Mouse (Mus musculus): ENCODE data around the gene Krt10. TPM values are rescaled to one million over a fixed set of nuclear protein-coding genes. Genes with fewer than 3 reads are reported as not detected.

Krt10 gene
- total RNA-seq (2022), result 10 to 100 TPM; 11.4 to 13.8 (median 12.0) TPM

DNA sequence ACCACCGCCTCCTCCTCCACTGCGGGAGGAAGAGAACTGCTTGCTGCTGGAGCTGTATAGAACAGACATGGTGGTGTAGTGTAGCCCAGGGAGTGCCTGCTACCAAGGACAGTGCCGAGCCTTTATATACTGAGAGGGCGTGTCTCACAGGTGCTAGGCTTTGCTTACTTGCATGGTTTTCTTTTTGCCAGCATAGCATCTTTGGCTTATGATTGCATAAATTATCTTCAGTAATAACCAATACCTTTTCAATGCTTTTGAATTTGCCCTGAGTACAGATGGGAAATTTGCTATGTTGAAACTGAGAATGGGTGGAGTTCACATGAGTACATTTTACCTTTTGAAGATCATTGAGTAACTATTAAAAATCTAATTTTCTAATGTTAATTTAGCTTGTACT is at the start of gene Krt10:
Gene Krt10, minus strand, starts transcription at position 101 of the 400 bp plus-strand sequence.
- no peak for DNase-seq (ENCODE audit: low spot score in 2 of 2)

DNA sequence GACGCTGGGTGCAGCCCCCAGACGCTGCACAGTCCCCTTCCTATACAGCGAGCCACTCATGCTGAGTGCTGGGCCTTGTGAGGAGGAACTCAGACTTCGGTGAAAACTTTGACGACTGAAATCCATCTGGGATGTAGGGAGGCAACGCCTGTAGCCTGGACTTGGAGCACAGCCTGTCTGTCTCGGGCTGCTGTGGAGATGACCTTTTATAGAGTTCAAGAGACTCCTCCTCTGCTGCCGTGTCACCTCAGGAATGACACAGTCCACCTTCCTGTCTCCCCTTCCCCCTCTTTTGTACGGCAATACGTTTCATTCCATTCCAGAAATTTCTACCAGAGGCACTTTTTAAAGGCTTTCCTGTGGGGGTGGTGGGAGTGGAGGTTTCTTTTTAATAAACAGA is 48.8 kb upstream of the Krt10 start, which contains the start of gene Krt20:
Gene Krt20, minus strand, starts transcription at position 179 of the 400 bp plus-strand sequence.
- no peak for DNase-seq (ENCODE audit: low spot score in 2 of 2)

DNA sequence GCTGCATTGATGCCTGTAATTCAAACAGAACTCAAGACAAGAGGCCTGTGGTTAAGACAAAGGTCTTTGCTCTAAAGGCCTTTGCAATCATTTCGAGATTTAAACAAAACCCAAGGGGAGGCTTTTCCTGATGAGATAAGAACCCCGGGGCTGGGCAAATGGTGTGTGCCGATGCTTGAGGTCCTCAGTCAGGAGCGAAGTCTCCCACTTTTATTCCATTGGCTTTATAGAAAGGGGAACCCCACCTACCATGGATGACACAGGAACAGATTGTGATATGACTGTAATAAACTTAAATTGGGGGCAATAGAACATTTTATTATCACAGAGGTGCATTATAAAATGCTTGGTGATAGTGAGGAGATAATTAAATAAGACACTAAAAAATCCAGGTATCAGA is 47.5 kb upstream of the Krt10 start:
- DNase-seq (ENCODE audit: low spot score in 2 of 2), result no peak

DNA sequence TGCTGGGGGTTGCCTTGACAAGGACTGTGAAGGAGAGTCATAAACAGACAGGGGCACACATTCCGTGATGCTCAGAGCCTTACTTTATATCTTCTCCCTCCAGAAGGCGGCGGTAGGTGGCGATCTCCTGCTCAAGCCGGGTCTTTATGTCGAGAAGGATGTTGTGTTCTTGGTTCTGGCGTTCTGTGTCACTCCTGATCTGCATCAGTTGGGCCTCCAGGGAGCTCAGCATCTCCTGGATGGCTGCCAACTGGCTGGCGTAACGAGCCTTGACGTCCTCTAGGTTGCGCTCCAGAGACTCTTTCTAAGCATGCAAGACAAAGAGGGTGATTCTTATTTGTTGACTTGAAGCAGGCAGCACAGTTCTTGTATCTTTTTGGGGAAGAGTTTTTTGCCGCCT is 41.5 kb upstream of the Krt10 start:
- no peak for DNase-seq (ENCODE audit: low spot score in 2 of 2)

DNA sequence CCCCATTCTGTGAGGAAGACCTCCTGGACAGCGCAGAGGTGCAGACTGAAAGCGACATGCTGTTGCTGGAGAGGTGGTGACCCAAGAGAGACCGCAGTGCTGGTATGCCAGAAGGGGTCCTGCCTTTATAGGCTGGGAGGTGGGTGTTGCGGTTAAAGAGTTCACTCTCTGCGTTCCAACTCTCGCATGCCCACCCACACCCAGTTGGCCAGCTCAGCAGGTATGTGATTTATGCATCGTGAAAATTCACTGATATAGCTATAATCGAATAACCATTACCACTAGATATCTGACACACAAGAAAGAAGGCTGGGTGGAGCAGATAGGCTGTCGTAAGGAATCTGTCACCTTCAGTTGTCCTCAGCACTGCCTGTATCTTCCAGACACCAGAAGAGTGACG is 33.0 kb upstream of the Krt10 start, which contains the start of gene Krt12:
Gene Krt12, minus strand, starts transcription at position 101 of the 400 bp plus-strand sequence.
- no peak for DNase-seq (ENCODE audit: low spot score in 2 of 2)

DNA sequence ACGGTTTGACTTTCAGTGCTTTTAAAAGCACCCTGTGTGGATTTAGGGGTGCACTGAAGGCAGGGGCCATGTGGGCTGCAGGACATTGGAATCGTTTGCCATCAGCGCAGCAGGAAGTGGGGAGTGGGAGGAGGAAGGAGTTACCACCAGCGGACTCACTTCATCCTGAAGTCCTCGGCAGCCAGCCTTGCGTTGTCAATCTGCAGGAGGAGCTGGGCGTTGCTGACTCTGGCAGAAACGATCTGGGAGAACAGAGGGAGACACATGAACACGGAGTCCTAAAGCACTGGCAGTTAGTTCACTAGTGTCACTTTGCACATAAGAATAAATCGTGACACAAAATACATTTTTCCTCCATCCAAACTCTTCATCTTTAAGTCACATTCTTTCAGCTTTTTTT is 31.4 kb upstream of the Krt10 start:
- no peak for DNase-seq (ENCODE audit: low spot score in 2 of 2)

DNA sequence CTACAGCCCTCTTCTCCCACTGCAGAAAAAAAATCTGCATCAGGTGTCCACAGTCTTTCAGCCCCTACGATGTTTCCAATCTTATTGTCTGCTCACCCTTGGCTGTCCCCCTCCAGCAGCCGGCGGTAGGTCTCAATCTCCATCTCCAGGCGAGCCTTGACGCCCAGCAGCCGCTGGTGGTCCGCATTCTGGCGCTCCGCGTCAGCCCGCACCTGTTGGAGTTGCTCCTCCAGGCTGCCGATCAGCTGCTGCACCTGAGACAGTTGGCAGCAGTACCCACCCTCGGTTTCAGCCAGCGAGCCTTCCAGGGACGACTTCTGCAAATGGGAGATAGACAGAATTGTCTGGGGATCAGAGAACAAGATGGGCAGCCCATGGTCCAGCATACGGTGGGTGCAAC is 28.7 kb upstream of the Krt10 start:
- DNase-seq (ENCODE audit: low spot score in 2 of 2), result no peak

DNA sequence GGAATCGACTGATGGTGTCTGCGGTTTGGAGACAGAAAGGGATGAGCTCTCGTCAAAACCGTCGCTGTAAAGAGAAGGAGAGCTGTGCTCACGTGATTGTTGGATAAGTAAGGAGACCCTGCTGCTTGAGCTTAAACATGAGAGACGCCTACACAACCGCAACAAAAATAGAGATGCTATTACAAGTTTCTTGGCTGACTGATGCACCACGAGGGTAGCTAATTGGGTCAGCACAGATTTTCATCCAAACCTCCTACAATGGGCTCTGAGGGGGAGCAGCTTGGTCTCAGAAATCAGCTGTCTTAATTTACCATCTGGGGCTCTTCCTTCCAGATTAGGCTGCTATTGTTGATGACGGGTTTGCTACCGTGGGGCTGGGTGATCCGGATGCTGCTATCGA is 27.7 kb upstream of the Krt10 start:
- DNase-seq (ENCODE audit: low spot score in 2 of 2), result peak; percentile 21 to 85

DNA sequence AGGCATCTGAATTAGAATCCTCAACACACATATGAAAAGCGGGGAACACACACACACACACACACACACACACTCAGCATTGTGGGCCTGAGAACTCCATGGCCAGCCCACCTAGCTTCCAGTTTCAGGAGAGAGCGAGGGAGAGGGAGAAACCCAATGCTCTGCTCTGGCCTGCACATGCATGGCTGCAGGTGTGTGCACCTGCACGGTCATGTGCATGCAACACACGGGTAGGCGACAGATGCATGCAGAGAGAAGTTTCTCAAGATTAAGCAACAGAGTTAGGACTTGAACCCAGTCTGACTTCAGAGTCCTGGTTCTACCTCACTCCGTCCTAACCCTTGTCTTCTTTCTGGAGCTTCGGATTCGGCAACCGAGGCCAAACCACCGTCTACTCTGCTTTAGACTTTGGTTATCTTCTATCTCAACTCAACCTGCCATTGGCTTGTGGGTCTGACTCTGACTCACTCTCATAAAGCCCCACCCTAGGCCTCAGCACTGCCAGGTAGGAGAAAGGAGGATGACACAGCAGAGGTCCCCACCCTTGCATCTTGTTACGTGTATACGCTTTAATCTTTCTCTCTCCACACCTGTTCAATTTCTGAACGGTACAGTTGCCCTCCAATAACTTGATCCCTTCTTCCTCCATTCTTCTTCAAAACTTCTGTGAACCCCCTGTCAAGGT is 25.4 kb upstream of the Krt10 start:
- DNase-seq (ENCODE audit: low spot score in 2 of 2), result no peak

DNA sequence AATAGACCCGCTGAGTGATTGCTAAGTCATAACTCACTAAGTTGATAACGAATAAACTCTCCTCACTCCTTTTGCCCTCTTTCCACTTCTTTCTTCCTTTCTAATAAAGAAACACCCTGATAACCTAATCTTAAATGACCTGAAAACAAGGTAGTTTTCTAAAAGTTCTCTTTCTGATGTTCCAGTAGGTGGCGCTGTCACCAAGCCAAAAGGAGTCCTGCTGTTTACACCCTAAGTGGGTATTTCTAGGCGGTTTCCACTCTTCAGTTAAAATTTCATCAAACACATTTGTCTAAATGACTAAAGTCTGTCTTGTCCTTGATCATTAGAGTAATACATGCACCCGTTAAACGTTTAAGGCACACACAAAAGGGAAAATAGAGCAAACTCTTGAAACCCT is 24.1 kb upstream of the Krt10 start:
- DNase-seq (ENCODE audit: low spot score in 2 of 2), result no peak

DNA sequence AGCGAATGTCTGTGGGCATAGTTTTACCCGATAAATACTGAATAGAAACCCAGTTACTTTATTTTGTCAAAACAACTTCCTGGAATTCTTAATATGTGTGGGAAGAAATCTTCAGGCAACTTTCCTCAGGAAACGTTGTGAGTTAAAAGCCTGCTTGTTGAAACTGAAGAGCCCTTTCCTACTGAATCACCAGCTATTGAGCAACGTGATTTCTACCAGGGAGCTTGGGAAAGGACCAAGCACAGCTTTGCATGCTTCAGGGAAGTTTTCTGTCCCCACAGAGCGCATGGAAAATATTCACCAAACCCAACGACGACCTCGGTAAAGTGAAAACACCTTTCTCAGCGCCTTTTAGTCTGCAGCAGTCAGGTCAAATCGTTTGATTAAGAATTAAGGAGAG is 17.0 kb upstream of the Krt10 start:
- no peak for DNase-seq (ENCODE audit: low spot score in 2 of 2)

DNA sequence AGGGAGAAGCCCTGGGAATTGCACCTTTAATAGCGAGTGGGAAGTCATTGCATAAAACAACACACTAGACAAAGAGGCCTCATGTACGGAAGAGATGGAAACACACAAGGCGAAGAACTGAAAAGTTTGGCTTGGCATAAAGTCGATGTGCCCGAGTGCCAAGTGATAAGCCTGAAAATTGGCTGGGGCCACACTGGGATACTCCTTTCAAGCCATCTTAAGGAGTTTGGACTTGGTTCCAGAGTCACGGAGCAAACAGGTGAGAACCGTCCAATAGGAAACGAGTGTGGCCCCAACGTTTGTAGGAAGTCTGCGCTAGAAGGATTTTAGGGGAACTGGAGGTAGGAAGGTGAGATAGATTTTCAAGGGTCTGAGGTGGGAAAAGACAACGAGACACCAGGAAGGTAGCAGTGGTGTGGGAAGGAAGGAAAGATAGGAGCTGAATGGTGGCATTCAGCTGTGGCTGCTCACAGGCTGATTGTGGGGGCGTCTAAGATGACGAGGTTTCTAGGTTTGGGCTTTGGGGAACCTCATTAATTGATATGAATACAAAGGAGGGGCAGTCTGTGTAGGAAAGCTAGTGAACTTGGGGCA is 10.9 kb upstream of the Krt10 start:
- DNase-seq (ENCODE audit: low spot score in 2 of 2), result no peak

DNA sequence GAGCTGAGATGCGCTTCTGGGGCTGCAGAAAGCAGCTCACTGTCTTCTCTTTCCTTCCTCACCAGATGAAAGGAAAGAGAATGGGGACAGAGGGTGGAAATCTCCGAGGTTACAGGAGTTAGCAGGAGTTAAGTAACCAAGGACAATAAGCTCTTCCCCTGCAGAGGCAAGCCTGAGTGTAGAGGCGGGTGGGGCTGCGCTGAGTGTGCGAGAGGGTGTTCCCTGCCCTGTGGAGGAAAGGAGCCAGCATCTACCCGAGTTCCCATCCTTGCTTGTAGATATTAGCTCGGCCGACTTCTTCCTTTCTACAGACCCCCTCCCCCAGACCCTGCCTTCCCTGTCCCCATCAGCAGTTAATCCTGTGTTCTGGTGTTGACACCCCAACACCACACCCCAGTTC is 9.7 kb upstream of the Krt10 start:
- DNase-seq (ENCODE audit: low spot score in 2 of 2), result no peak

DNA sequence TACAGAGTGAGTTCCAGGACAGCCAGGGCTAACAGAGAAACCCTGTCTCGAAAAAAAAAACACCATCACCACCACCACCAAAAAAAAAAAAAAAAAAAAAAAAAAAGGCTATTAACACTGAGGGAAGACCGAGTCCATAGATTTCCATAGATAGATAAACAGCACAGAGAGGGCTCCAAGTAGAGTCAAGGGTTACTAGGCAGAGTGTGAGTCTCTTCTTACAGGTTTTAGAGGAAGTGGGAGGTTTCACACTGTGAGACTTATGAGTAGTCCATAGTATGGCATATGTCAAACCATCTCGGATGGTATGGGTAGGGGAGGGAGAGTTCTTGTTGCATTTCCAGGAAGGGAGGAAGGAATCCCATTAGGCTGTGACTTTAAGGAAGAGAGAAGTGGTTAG is 8.9 kb upstream of the Krt10 start:
- DNase-seq (ENCODE audit: low spot score in 2 of 2), result no peak

DNA sequence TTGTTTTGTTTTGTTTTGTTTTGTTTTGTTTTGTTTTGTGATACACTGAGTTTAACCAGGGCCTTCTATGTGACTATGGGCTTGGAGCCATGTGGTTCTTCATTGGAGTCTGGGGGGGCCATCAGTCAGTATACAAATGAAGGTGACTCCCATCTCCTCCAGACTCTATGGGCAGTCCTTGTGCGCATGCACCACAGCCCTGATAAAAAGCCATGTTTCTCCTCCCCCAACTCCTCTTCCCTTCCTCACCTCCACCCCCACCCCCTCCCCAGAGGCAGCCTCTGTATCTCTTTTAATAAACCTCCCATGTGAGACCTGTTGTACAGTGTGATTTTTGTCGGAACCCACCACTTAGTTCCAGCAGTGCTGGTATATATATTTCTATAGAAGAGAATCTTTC is 7.5 kb upstream of the Krt10 start:
- DNase-seq (ENCODE audit: low spot score in 2 of 2), result no peak

DNA sequence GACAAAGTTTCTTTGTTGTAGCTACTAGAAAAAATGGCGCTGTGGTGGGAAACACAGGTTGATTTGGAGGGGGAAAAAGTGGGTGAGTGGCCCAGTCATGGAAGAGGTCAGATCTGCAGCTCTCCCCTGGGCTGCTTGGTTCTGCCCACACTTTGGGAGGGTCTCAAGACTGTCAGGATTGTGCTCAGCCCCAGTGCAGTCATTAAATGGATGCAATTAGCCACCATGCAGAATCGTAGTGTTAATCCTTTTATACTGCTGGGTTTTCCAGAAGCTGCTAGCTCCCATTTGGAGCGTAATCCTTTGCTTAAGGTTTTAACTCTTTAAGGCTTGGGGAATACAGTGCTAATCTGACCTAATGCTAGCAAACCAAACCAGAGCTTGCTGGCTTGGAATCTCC is 6.9 kb upstream of the Krt10 start:
- no peak for DNase-seq (ENCODE audit: low spot score in 2 of 2)

DNA sequence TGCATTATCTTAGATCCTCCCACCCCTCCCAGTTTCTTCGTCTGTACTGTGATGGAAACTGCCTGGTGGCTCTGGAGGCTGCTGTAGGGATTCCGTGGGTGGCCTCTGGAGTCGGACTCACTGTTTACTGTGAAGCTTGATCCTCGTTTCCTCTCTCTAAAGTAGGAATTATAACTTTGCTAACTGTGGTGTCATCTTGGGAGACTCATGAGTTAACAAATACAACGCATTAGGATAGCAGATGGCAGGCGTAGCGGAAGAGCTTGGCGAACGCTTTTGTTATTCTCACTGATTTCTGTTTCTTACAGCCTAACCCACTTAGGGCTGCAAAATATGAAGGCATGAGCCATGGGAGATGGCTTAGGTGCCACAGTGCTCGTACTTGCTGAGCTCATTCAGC is 3.3 kb upstream of the Krt10 start:
- DNase-seq (ENCODE audit: low spot score in 2 of 2), result peak in 1 of 2 experiments; percentile 29

DNA sequence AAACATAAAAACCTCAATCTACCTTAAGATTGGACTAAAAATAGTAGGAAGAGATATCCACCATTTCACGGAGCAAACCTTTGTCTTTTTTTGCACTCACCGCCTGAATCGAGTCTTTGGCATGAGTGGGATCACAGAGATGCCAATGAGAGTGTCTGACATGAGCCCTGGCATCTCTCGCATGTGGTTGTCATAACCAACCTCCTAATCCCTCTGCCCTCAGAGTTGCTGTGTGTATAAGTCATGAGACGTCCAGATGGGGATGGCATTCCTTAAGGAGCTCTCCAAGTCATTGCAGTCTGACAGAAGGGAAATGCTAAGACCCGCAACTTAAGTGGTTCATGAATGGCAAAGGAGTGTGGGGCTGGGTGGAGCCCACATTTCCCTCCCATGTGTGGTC is 2.2 kb upstream of the Krt10 start:
- no peak for DNase-seq (ENCODE audit: low spot score in 2 of 2)

DNA sequence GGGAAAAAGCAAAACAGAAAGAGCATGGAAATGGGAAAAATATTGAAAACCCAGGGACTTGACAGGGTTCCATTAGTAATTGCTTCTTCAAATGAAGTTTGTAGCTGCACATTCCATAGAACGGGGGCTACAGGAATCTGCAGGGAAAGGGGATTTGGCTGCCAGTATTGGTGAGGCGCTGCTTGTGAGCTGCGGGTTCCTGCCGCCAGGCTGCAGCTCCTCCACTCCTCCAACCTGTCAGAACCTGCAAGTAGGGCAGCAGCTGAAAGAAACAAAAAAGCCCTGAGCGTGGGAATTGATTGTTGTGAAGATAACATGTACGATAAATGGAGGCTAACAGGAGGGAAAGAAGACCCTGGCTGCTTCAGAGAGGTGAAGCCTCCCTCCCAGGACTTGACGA is 1.7 kb upstream of the Krt10 start:
- no peak for DNase-seq (ENCODE audit: low spot score in 2 of 2)

DNA sequence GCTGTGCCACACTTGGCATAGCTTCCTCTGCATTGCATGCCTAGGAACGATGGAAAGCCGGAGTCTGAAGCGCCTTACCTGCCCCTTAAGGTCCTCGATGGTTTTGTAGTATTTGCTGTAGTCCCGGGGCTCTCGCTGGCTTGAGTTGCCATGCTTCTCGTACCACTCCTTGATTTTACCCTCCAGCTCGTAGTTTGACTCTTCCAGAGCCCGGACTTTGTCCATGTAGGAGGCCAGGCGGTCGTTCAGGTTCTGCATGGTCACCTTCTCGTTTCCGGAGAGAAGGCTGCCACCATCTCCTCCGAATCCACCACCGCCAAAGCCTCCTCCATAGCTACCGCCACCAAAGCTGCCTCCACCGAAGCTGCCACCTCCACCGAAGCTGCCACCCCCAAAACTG is 503 bp downstream of the Krt10 start:
- no peak for DNase-seq (ENCODE audit: low spot score in 2 of 2)

DNA sequence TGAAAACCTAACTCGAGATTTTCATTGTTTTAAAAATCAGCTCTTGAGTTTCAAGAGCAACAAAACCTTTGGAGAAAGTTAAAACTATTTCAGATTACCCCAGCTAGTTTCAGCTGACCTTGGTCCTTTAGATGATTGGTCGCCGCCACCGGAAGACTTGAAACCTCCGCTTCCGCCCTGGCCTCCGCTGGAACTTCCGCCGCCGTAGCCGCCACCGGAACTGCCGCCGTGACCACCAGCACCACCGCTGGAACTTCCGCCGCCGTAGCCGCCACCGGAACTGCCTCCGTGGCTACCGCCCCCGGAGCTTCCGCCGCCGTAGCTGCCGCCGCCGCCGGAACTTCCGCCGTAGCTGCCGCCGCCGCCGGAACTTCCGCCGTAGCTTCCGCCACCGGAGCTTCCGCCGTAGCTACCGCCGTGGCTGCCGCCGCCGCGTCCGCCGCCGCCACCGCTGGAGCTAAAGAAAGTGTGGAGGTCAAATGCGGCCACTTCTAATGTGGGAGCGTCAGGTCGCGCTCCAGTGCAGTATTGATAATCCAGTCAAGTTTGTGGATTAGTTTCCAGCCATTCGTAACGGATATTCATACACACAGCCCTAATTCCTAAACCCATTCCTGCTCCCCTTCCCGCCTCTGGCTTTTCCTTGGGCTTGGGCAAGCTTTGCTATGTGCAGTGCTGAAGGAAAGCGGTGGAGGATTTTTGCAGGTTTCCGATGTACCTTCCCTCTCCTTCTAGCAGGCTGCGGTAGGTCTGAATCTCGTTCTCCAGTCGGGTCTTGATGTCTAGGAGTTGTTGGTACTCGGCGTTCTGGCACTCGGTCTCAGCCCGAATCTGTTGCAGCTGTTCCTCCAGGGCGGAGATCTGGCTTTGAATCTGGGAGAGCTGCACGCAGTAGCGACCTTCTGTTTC is 3.1 kb downstream of the Krt10 start:
- DNase-seq (ENCODE audit: low spot score in 2 of 2), result peak; percentile 72 to 84

DNA sequence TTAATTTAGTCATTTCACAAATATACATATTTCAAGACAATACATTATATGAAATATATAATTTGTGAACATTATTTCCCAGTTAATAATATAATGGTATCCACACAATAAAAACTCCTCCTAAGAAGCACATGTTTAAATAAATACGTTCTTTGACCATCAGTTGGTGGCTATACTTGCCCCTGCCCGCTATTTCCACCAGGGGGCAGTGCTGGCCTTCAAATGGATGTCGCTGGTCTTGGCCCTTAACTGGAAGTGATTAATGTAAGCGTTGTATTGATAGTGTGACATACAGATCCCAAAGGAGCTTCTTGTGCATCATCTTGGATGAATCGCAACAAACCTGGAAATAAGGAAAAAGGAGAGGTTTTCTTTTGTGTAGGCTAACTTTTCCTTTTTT is 9.6 kb downstream of the Krt10 start:
- peak; percentile 22 to 57 for DNase-seq (ENCODE audit: low spot score in 2 of 2)
